28 mouse cellular contexts compared by ENCODE assay signal in genomic region chr7:101851689-101852088, GRCm38 (mm10). TPM values are rescaled to one million over a fixed set of nuclear protein-coding genes. Genes with fewer than 3 reads are reported as not detected.
DNase-seq lines count a peak whose midpoint lies in the region; ATAC-seq and TF ChIP-seq lines count a peak whose summit lies in the region.
"Had no signal": no experiment of that assay in that cellular context is flagged by ENCODE, and none has a peak within 500 bp of the region (broad histone marks: within the 10 kb centered on the region; RNA-seq: fewer than 3 reads in every experiment).

No protein-coding gene starts in this region.

- no peak for TF ChIP-seq RAD21 in CH12.LX (IDR thresholded peaks at IDR 0.05; ENCODE audit: low read depth, low read length)

- no peaks in the 10 kb centered on the region for H3K27me3 ChIP-seq in CH12.LX (replicated peaks)
- H3K27me3 ChIP-seq: embryonic facial prominence, embryonic 13.5 days; forebrain, embryonic 12.5 days; hindbrain, embryonic 12.5 days had no signal

- H3K27ac ChIP-seq in CH12.LX (ENCODE audit: insufficient read depth, low read depth): no peak overlapping the region
- H3K27ac ChIP-seq: embryonic facial prominence, embryonic 13.5 days; forebrain, embryonic 12.5 days; heart, embryonic 10.5 days; hindbrain, embryonic 12.5 days had no signal

- no peak overlapping the region for H3K9ac ChIP-seq in CH12.LX (ENCODE audit: insufficient read depth, low read depth)
- H3K9ac ChIP-seq: embryonic facial prominence, embryonic 13.5 days; forebrain, embryonic 12.5 days; forebrain, postnatal 0 days; hindbrain, embryonic 12.5 days had no signal

- H3K9me3 ChIP-seq in CH12.LX (replicated peaks; ENCODE audit: low read length): no peaks in the 10 kb centered on the region
- H3K9me3 ChIP-seq: embryonic facial prominence, embryonic 13.5 days; forebrain, embryonic 12.5 days; heart, embryonic 10.5 days; hindbrain, embryonic 12.5 days had no signal

- no peak for TF ChIP-seq CTCF in CH12.LX (conservative IDR thresholded peaks at IDR 0.05 in 1 of 2, IDR thresholded peaks at IDR 0.05 in 1 of 2; ENCODE audit: low read depth in 2 of 2, low read length in 2 of 2)

- ATAC-seq in granulocyte monocyte progenitor cell, adult 5-6 weeks (replicated peaks; ENCODE audit: poor library complexity, severe bottlenecking): peak; percentile 84
- peak; percentile 54; the same call in 1 of the 2 replicates for ATAC-seq in monocyte, adult 5-6 weeks (replicated peaks; ENCODE audit: insufficient number of reproducible peaks, low FRiP score, low TSS enrichment, poor library complexity, severe bottlenecking)
- ATAC-seq: activated CD4-positive, CD25-positive, alpha-beta regulatory T cell, adult 4 months; CD4-positive, CD25-positive, alpha-beta regulatory T cell, adult 4 months; forebrain, postnatal 0 days; hindbrain, embryonic 16.5 days; inflammation-experienced regulatory T-cells, adult 6 months had no signal

- peaks cover 0 to 8% of the 10 kb centered on the region in 2 experiments; a peak in 2 of 4 replicates for H3K4me1 ChIP-seq in CH12.LX (ENCODE audit: control insufficient read depth in 1 of 2, insufficient read depth in 2 of 2)
- H3K4me1 ChIP-seq: embryonic facial prominence, embryonic 13.5 days; forebrain, embryonic 12.5 days; heart, embryonic 10.5 days; hindbrain, embryonic 12.5 days had no signal

- peak; percentile 76 for TF ChIP-seq EP300 in CH12.LX (IDR thresholded peaks at IDR 0.05; ENCODE audit: low read length)

- no peak overlapping the region for H3K4me3 ChIP-seq in CH12.LX (replicated peaks in 1 of 3; ENCODE audit: low read depth in 2 of 3, low read length in 2 of 3, poor library complexity in 1 of 3)
- H3K4me3 ChIP-seq: embryonic facial prominence, embryonic 13.5 days; forebrain, embryonic 12.5 days; heart, embryonic 10.5 days; hindbrain, embryonic 12.5 days had no signal

- no peaks in the 10 kb centered on the region for H3K79me2 ChIP-seq in CH12.LX (replicated peaks; ENCODE audit: control insufficient read depth, extremely low read depth, insufficient read depth, poor library complexity, severe bottlenecking)

- dilution Hi-C loops in CH12.LX (cut with MboI; ENCODE audit: extremely low pct_ligation_motif_present, extremely low pct_unique_long_range_greater_than_20kb, low sequenced_read_pairs): no loop called here

- no peak for TF ChIP-seq POLR2A in CH12.LX (IDR thresholded peaks at IDR 0.05; ENCODE audit: low read depth, low read length)

- in situ Hi-C loops in CH12.LX (cut with MboI; ENCODE audit: low pct_ligation_motif_present, low pct_unique_long_range_greater_than_20kb, low sequenced_read_pairs): no loop called here

- no peak overlapping the region for H3K4me2 ChIP-seq in CH12.LX (ENCODE audit: insufficient read depth, low read depth, poor library complexity, severe bottlenecking)
- H3K4me2 ChIP-seq: embryonic facial prominence, embryonic 13.5 days; forebrain, embryonic 12.5 days; hindbrain, embryonic 12.5 days had no signal

- DNase-seq in A20 (ENCODE audit: low read depth, low spot score): peak; percentile 68
- DNase-seq in CH12.LX (ENCODE audit: extremely low read depth): no peak
- no peak for DNase-seq in kidney, postnatal 4 days
- no peak for DNase-seq in retina, postnatal 1 day
- no peak for DNase-seq in cerebellum, postnatal 4 days (ENCODE audit: low spot score in 2 of 2)
- DNase-seq: adrenal gland, adult 2 months; adrenal gland, postnatal 36 days; B cell, adult 2 months; cerebellum, adult 11 months; cerebellum, adult 8-10 months; cerebellum, postnatal 14 days; forebrain, postnatal 0 days; gastrocnemius, postnatal 36 days; heart, adult 18-20 months; heart, postnatal 10 days; heart, postnatal 4 days had no signal

- no peaks in the 10 kb centered on the region for H3K36me3 ChIP-seq in CH12.LX (replicated peaks in 1 of 2; ENCODE audit: control insufficient read depth in 1 of 2, insufficient read depth in 1 of 2, low read length in 1 of 2)
- H3K36me3 ChIP-seq: embryonic facial prominence, embryonic 13.5 days; forebrain, embryonic 12.5 days; heart, embryonic 10.5 days; hindbrain, embryonic 12.5 days had no signal

TF ChIP-seq in CH12.LX, 34 proteins besides CTCF, POLR2A, EP300 and RAD21:
- TF ChIP-seq CHD2 (IDR thresholded peaks at IDR 0.05; ENCODE audit: low read length) (no peak), ZKSCAN1 (IDR thresholded peaks at IDR 0.05; ENCODE audit: borderline replicate concordance, low read depth, low read length) (no peak), IRF4 (IDR thresholded peaks at IDR 0.05; ENCODE audit: low read depth, low read length) (peak; percentile 80), ZNF384 (IDR thresholded peaks at IDR 0.05; ENCODE audit: low read depth, low read length) (peak; percentile 65), ETS1 (conservative IDR thresholded peaks at IDR 0.05; ENCODE audit: low read depth, low read length) (peak; percentile 33; the same call in 1 of the 2 replicates), MEF2A (IDR thresholded peaks at IDR 0.05; ENCODE audit: borderline replicate concordance, low read depth, low read length) (peak; percentile 81), NELFE (IDR thresholded peaks at IDR 0.05; ENCODE audit: low read depth, low read length) (no peak), BHLHE40 (IDR thresholded peaks at IDR 0.05; ENCODE audit: low read depth, low read length) (no peak), MAZ (IDR thresholded peaks at IDR 0.05; ENCODE audit: low read depth, low read length) (no peak), CHD1 (IDR thresholded peaks at IDR 0.05; ENCODE audit: low read depth, low read length) (no peak)

RNA-seq across cellular contexts. Expression of gene Folr2, which starts 5.3 kb away (rescaled TPM):
- total RNA-seq in CH12.LX (2012; rRNA removed) (not detected in 2 replicates), CH12.LX (2014; rRNA removed) (not detected in 2 replicates)
- polyA plus RNA-seq in CH12.LX (2012; ENCODE audit: insufficient read length, low read depth): not detected in 2 replicates
- not detected in 2 replicates for total RNA-seq in granulocyte monocyte progenitor cell, adult 5-6 weeks (2014; fragmentation: Nextera tagmentation)
- not detected in 2 replicates for total RNA-seq in granulocyte monocyte progenitor cell, adult 5-6 weeks (2017)
- not detected in 3 replicates for total RNA-seq in monocyte, adult 5-6 weeks (2017)
- total RNA-seq: MEL had no signal
- polyA plus RNA-seq: activated CD4-positive, CD25-positive, alpha-beta regulatory T cell, adult 4 months; CD4-positive, CD25-positive, alpha-beta regulatory T cell, adult 4 months; heart, embryonic 10.5 days; inflammation-experienced regulatory T-cells, adult 6 months had no signal

RNA-seq across cellular contexts. Expression of gene Anapc15, which starts 11.8 kb away (rescaled TPM):
- total RNA-seq in CH12.LX (2012; rRNA removed) (69.1 and 88.8 TPM in 2 replicates), CH12.LX (2014; rRNA removed) (90.6 and 98.5 TPM in 2 replicates)
- 97.1 and 107 TPM in 2 replicates for polyA plus RNA-seq in CH12.LX (2012; ENCODE audit: insufficient read length, low read depth)
- total RNA-seq in granulocyte monocyte progenitor cell, adult 5-6 weeks (2014; fragmentation: Nextera tagmentation): 111 and 144 TPM in 2 replicates
- 80.1 and 145 TPM in 2 replicates for total RNA-seq in granulocyte monocyte progenitor cell, adult 5-6 weeks (2017)
- total RNA-seq in monocyte, adult 5-6 weeks (2017): 42.5 to 46.2 TPM (median 43.1 TPM) in 3 replicates

RNA-seq across cellular contexts. Expression of gene Inppl1, which starts 13.7 kb away (rescaled TPM):
- total RNA-seq in CH12.LX (2012; rRNA removed) (36.1 and 44.3 TPM in 2 replicates), CH12.LX (2014; rRNA removed) (21.6 and 27.3 TPM in 2 replicates)
- polyA plus RNA-seq in CH12.LX (2012; ENCODE audit: insufficient read length, low read depth): 35.7 and 37.9 TPM in 2 replicates
- 2.0 and 6.5 TPM in 2 replicates for total RNA-seq in granulocyte monocyte progenitor cell, adult 5-6 weeks (2014; fragmentation: Nextera tagmentation)
- 7.5 and 11.7 TPM in 2 replicates for total RNA-seq in granulocyte monocyte progenitor cell, adult 5-6 weeks (2017)
- total RNA-seq in monocyte, adult 5-6 weeks (2017): 20.6 to 58.3 TPM (median 31.0 TPM) in 3 replicates

RNA-seq across cellular contexts. Expression of gene Folr1, which starts 18.9 kb away (rescaled TPM):
- total RNA-seq in CH12.LX (2012; rRNA removed): 0.25 and 0.34 TPM in 2 replicates
- total RNA-seq in CH12.LX (2014; rRNA removed): not detected in 2 replicates
- polyA plus RNA-seq in CH12.LX (2012; ENCODE audit: insufficient read length, low read depth): not detected in 2 replicates
- total RNA-seq in granulocyte monocyte progenitor cell, adult 5-6 weeks (2014; fragmentation: Nextera tagmentation): not detected in 2 replicates
- not detected in 2 replicates for total RNA-seq in granulocyte monocyte progenitor cell, adult 5-6 weeks (2017)
- total RNA-seq in monocyte, adult 5-6 weeks (2017): not detected in 3 replicates
- total RNA-seq: heart, adult 18-20 months had no signal
- polyA plus RNA-seq: activated CD4-positive, CD25-positive, alpha-beta regulatory T cell, adult 4 months; CD4-positive, CD25-positive, alpha-beta regulatory T cell, adult 4 months; inflammation-experienced regulatory T-cells, adult 6 months had no signal

RNA-seq across cellular contexts. Expression of gene Phox2a, which starts 33.6 kb away (rescaled TPM):
- total RNA-seq in CH12.LX (2012; rRNA removed) (not detected in 2 replicates), CH12.LX (2014; rRNA removed) (not detected in 2 replicates)
- not detected in 2 replicates for polyA plus RNA-seq in CH12.LX (2012; ENCODE audit: insufficient read length, low read depth)
- total RNA-seq in granulocyte monocyte progenitor cell, adult 5-6 weeks (2014; fragmentation: Nextera tagmentation): not detected in 2 replicates
- total RNA-seq in granulocyte monocyte progenitor cell, adult 5-6 weeks (2017): not detected in 2 replicates
- not detected in 3 replicates for total RNA-seq in monocyte, adult 5-6 weeks (2017)
- total RNA-seq: forebrain, postnatal 0 days; gastrocnemius, adult 18-20 months; gastrocnemius, postnatal 36 days; MEL had no signal
- polyA plus RNA-seq: activated CD4-positive, CD25-positive, alpha-beta regulatory T cell, adult 4 months; CD4-positive, CD25-positive, alpha-beta regulatory T cell, adult 4 months; embryonic facial prominence, embryonic 13.5 days; forebrain, embryonic 12.5 days; forebrain, postnatal 0 days; inflammation-experienced regulatory T-cells, adult 6 months had no signal
